Mouse (Mus musculus): Measurements from ENCODE around the gene Serpine2.

Serpine2 gene

GRCm38 (mm10) chr1:79861130-79861942 lies at the start of gene Serpine2:
Gene Serpine2, minus strand, starts transcription at chr1:79861180.
- peak; percentile 43 for DNase-seq

DNA sequence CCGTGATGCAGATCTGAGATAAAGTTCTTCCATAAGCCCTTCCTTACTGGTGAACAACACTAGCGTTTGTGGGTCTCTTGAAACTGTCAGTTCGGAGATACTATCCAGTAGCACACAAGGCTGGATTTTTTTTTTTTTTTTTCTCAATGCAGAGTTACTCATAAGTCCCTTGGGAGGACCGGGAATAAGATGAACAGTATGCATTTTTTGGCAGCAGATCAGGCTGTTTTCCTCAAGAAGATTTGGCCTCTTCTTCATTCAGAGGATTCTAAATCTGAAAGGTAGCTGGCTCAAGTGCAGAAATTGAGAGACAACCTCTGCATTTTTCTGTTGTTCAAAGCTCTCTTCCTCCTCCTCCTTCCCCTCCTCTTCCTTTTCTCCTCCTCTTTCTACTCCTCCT lies 46.8 kb upstream of the Serpine2 start:
- no peak for DNase-seq

- DNase-seq, result no peak
Measured at GRCm38 (mm10) chr1:79905241-79905640, 44.3 kb upstream of the Serpine2 start.

- no peak for DNase-seq
Measured at GRCm38 (mm10) chr1:79902901-79903300, 41.9 kb upstream of the Serpine2 start.

DNA sequence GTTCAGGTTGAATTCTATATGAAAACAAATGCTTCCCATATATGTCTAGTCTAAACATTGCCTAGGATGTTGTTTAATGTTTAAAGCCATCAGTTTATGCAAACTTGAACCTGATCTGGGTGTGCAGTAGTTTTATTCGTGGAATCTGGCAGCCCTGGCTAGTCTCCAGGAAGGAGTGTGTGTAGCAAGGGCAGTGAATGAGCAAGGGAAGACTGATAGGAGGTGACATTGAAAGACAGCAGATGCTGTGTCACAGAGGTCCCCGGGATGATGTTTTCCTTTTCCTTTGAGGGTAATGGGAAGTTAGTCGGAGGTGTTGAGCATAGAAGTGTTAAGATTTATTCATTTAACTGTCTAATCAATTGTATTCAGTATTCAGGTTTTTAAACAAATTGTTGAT lies 21.7 kb upstream of the Serpine2 start:
- no peak for DNase-seq

DNA sequence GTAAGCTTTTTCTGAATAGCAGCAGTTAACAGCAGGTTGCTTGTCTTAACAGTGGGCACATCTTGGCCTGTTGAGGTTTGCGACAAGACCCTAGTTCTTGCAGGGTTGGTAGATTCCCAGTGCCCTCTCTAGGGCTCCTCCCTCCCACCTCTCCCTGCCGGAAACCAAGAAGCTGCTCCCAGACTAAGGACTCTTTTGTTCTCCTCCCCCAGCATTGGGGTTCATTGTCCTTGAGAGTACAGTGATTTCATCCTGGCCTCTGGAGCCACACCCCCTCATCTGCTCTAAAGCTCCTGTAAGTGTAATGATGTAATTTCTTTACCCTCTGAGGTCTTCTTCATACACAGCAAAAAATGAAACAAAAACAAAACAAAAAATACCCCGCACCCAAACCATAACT lies 13.8 kb upstream of the Serpine2 start:
- no peak for DNase-seq

DNA sequence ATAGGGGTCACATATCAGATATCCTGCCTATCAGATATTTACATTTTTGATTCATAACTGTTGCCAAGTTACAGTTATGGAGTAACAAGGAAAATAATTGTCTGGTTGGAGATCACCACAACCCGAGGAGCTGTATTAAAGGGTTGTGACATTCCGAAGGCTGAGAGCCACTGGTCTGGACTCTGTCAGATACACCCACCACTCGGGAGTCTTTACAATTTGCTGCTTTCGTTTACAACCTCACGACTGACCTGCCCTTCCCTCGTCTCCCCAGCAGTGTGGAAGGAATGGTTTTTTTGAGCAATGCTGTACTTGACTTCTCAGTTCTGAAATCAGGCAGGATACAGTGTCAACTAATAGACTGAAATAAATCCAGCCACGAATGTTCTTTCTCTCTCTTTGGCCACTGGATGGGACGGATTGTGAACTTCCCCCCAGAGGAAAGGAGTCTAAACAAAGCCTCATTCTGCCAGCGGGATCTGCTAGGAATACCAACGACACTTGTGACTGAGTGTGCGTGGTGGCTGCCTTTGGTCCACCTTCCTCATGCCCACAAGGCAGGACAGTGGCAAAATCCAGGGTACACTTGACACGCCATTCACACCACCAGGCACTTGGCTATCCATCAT lies 455 bp downstream of the Serpine2 start:
- DNase-seq, result no peak

DNA sequence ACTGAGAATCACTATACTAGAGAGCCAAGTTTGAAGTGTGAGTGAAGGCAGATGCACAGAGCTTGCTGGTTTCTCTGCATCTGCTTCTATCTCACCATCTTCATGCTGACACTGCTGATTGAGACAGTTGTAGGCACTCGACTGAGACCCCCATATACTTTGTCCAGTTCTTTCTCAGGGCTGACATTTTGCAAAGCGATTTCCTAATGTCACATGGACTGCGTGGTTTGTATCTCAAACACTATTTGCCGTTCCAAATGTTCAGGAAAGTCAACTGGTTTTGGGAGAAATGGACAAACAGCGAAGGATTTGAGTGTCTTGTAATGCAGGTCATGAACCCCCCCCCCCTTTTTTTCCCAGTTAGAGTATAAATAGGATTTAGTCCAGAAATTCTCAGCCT lies 1.0 kb downstream of the Serpine2 start:
- no peak for DNase-seq

- DNase-seq, result no peak
Measured at GRCm38 (mm10) chr1:79859026-79859425, 2.0 kb downstream of the Serpine2 start.

DNA sequence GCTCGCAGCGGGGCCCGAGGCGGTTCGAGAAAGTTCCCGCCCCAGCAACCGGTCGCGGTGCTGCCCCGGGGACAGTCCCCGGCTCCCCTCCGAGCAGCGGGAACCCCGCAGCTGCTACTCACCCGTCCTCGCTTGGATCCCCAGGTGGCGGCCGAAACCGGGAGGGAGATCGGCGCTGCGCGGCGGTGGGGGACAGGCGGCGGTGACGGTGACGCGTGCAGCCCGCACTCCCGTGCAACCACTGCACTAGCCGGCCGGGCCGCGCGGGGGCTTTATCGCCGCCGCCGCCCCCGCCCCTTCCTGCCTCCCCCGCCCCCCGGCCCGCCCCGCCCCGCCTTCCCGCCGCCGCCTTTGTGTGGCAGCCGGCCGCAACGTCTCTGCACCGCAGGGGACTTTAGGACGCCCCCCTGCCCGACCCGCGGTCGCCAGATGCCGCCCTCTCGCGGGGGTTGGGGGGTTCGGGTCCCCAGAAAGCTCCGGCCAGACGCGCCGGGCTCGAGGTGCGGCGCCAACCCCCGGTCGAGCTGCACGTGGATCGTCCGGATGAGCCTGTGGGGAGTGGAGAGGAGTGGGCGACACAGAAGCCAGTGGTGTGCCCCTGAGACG lies 2.5 kb downstream of the Serpine2 start:
- DNase-seq, result peak; percentile 47

DNA sequence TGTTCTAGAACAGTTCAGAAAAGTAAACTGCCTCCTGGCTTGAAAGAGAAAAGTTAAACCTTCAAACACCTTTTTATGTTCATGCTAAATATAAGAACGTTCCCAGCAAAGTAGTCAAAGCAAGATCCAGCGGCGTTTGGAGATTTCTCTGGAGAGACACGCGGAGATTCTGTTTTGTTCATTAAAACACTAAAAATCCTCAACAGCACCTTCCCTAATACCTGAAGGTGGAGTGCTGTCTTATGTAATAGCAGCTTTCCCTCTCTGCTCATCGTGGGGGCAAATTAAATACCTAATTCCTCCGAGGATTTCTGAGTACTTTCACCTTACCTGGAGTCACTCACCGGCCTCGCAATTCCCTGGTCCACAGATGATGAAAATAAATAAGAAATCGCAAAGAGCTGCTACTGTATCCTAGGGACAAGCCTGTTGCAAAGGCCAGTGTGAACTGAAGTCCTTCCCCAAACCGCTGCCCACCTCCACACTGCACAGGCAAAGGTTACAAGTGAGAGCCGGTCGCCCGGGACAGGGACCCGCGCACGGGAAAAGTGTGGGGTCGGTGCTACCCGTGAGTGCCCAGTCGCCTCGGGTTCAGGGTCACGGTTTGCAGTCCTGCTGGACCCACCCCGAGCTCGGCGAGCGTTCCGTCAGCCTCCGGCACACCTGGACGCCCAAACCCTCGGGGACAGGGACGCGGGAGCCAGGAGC lies 3.1 kb downstream of the Serpine2 start:
- no peak for DNase-seq

GRCm38 (mm10) chr1:79856756-79857155 lies 4.2 kb downstream of the Serpine2 start:
- DNase-seq, result no peak

DNA sequence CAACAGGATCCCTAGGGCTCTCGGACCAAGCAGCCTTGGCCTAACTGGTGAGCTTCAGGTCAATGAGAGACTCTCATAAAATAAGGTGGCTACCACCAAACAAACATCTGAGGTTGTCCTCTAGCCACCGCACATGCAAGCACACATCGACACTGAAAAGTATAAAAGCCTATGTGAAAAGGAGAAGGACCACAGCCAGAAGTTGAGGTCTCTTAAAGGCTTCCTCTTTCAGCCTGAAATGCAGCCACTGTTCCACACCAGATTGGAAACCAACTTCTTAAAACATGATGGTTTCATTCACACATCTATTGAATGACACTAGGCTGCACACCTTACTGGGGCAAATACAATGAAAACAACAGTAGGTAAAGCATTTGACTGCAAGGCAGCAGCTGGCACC lies 7.5 kb downstream of the Serpine2 start:
- no peak for DNase-seq

GRCm38 (mm10) chr1:79850341-79850740 lies 10.6 kb downstream of the Serpine2 start:
- DNase-seq, result no peak

GRCm38 (mm10) chr1:79848663-79849062 lies 12.3 kb downstream of the Serpine2 start:
- DNase-seq, result no peak

DNA sequence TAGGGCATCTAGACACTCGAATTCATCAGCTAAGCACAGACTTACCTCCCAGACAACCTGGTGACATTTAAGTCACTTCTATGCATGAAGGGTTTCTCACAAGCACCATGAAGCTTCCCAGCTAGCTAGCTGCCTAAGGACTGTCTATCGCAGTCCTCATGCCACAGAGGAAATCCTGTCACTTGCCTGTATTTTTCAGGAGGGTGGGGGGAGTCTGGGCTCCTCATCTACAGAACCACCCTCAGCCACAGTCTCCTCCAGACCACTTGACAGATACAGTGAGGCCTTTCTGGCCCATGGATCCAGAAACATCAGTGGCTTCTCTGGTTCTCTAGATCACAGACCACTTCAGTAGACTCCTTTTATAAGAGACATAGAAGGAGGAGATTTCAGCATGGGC lies 14.1 kb downstream of the Serpine2 start:
- no peak for DNase-seq

GRCm38 (mm10) chr1:79832719-79833404 lies 28.1 kb downstream of the Serpine2 start:
- peak; percentile 26 for DNase-seq

- no peak for DNase-seq
Measured at GRCm38 (mm10) chr1:79823951-79824633, 36.9 kb downstream of the Serpine2 start.

DNA sequence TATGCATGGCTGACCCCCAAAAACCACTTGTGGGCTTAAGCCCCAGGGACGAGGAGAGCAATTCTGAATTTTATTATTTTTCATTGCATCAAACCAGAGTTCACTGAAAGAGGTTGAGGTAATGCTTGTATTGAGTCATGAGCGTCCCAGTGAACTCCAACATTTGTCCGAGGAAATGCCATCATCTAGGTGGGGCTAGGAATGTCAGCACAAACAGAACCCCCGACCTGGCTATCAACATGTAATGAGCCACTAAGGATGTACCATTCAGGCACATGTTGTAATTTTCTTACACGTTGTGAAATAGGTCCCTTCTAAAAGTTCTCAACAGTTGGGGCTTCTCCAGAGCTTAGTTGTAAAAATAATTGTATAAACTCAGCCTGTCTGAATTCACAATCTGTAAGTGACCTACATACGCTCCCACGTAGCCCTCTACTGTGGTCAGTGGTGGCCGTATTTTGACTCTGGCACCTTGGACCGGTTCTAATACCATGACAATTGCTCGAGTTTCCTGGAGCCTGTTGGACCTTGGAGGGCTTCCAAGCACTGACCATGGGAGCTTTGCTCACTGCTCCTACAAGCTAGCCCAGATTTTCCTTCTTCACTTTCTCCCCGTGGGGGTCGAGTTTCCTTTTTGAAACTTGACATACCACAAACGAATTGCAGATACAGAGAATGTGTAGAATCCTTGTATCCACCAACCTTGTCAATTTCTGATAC lies 38.0 kb downstream of the Serpine2 start:
- DNase-seq, result peak; percentile 27

DNA sequence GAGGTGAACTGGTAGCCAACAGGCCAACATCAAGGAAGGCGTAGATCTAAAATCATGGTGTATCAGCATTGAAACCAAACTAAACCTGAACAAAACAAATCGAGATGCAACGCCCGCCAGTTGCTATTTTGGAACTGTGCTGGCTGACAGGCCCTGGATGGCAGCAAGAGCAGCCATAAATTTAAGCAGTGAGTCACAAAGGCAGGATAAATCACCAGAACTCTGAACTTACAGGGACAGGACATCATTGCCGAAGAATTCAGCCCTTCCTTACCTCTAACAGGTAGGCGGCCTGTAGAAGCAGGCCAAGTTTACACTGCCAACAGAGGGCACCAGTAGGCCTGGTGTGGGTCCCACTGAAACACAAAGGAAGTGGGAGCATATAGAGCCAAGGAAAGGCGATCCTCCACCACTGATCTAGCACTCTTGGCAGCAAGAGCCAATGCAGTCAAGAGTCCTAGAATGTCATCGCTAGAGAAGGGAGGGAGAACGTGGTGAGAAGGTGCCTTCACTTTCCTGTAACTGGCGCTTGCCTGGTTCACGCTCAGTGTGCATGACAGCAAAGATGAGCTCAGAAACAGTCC lies 41.6 kb downstream of the Serpine2 start:
- no peak for DNase-seq

- no peak for DNase-seq
Measured at GRCm38 (mm10) chr1:79815446-79815845, 45.5 kb downstream of the Serpine2 start.
